Mouse (Mus musculus) embryonic fibroblast, embryonic 13.5 days (primary cell): ENCODE results near the gene Acbd6. TPM values are rescaled to one million over a fixed set of nuclear protein-coding genes. Genes with fewer than 3 reads are reported as not detected.

ENCODE experiments used
- H3K27ac ChIP-seq: 2 replicates; pipeline ENCODE4 v1.5.1; 2012; ENCODE audit warnings: low read length, control low read depth, inconsistent platforms; ENCODE audit not compliant: insufficient read depth
- H3K4me1 ChIP-seq: 2 replicates; pipeline ENCODE4 v1.6.1; 2011; ENCODE audit warnings: low read length; ENCODE audit not compliant: control insufficient read depth, insufficient read depth
- H3K4me3 ChIP-seq: 2 replicates; pipeline ENCODE4 v1.5.1; 2011; ENCODE audit warnings: mild to moderate bottlenecking, control low read depth, low read length; ENCODE audit not compliant: insufficient read depth
- CTCF ChIP-seq: IDR thresholded peaks from 2 replicates; pipeline ENCODE4 v1.5.1; 2011; ENCODE audit warnings: mild to moderate bottlenecking, control low read depth, low read length, moderate library complexity, borderline replicate concordance; ENCODE audit not compliant: insufficient read depth
- POLR2A ChIP-seq: IDR thresholded peaks from 2 replicates; pipeline ENCODE4 v1.6.1; 2011; ENCODE audit warnings: low read depth, mild to moderate bottlenecking, control low read depth, low read length, moderate library complexity
- polyA plus RNA-seq: library from polyadenylated mRNA; stranded (reverse); fragments of >200 nt; gene quantifications from 2 replicates; pipeline ENCODE4 v1.2.4, GENCODE M21; 2011; ENCODE audit warnings: low read depth; ENCODE audit not compliant: missing spikeins, insufficient read length

The Acbd6 gene
- polyA plus RNA-seq, 1 experiment = 59.2 TPM

GRCm38 (mm10) chr1:155636648-155637047 lies 78.7 kb downstream of the Acbd6 start:
- Histone ChIP-seq H3K27ac (no peak overlapping the region), H3K4me1 (no peaks in the 10 kb centered on the region)
- TF ChIP-seq POLR2A = no peak
- TF ChIP-seq CTCF = no peak

GRCm38 (mm10) chr1:155645816-155646215 lies 87.9 kb downstream of the Acbd6 start:
- no peak overlapping the region for H3K4me3 ChIP-seq
- TF ChIP-seq CTCF (no peak), POLR2A (no peak)
- no peak overlapping the region for H3K27ac ChIP-seq
- H3K4me1 ChIP-seq = no peaks in the 10 kb centered on the region

More at GRCm38 (mm10) chr1:155636648-155637047, 78.7 kb downstream of the Acbd6 start:
- no peak overlapping the region for H3K4me3 ChIP-seq

- Histone ChIP-seq H3K4me1 (no peaks in the 10 kb centered on the region), H3K4me3 (no peak overlapping the region), H3K27ac (no peak overlapping the region)
- TF ChIP-seq POLR2A (no peak), CTCF (no peak)
Observed at GRCm38 (mm10) chr1:155646345-155647307, 88.7 kb downstream of the Acbd6 start.

GRCm38 (mm10) chr1:155650121-155650846 lies 92.4 kb downstream of the Acbd6 start:
- Histone ChIP-seq H3K4me1 (no peaks in the 10 kb centered on the region), H3K27ac (no peak overlapping the region), H3K4me3 (no peak overlapping the region)
- TF ChIP-seq CTCF (no peak), POLR2A (no peak)

GRCm38 (mm10) chr1:155654961-155655360 lies 97.0 kb downstream of the Acbd6 start:
- Histone ChIP-seq H3K4me1 (no peaks in the 10 kb centered on the region), H3K4me3 (no peak overlapping the region), H3K27ac (no peak overlapping the region)
- no peak for TF ChIP-seq POLR2A
- TF ChIP-seq CTCF = no peak

GRCm38 (mm10) chr1:155656321-155656720 lies 98.4 kb downstream of the Acbd6 start:
- no peak for TF ChIP-seq POLR2A
- TF ChIP-seq CTCF = no peak
- Histone ChIP-seq H3K4me3 (no peak overlapping the region), H3K27ac (no peak overlapping the region), H3K4me1 (no peaks in the 10 kb centered on the region)

GRCm38 (mm10) chr1:155663994-155664393 lies 106.1 kb downstream of the Acbd6 start:
- H3K27ac ChIP-seq = no peak overlapping the region
- no peaks in the 10 kb centered on the region for H3K4me1 ChIP-seq
- no peak for TF ChIP-seq CTCF
- H3K4me3 ChIP-seq = no peak overlapping the region

GRCm38 (mm10) chr1:155675570-155675969 lies 117.7 kb downstream of the Acbd6 start:
- Histone ChIP-seq H3K4me3 (no peak overlapping the region), H3K4me1 (no peaks in the 10 kb centered on the region), H3K27ac (no peak overlapping the region)
- TF ChIP-seq CTCF (no peak), POLR2A (no peak)

- H3K4me1 ChIP-seq = no peaks in the 10 kb centered on the region
- no peak overlapping the region for H3K4me3 ChIP-seq
- TF ChIP-seq CTCF (no peak), POLR2A (no peak)
- H3K27ac ChIP-seq = no peak overlapping the region
Observed at GRCm38 (mm10) chr1:155681116-155681799, 123.3 kb downstream of the Acbd6 start.

- no peak overlapping the region for H3K27ac ChIP-seq
- no peak overlapping the region for H3K4me3 ChIP-seq
- no peak for TF ChIP-seq POLR2A
- TF ChIP-seq CTCF = no peak
- no peaks in the 10 kb centered on the region for H3K4me1 ChIP-seq
Observed at GRCm38 (mm10) chr1:155686816-155687215, 128.9 kb downstream of the Acbd6 start.
